Mouse (Mus musculus) stomach, embryonic 14.5 days (tissue): ENCODE data around the gene Zfp827. TPM values are rescaled to one million over a fixed set of nuclear protein-coding genes. Genes with fewer than 3 reads are reported as not detected.

Experiments used
- ATAC-seq: fragments of 200-750 bp; cut with Nextera tagmentation; 2 replicates; pipeline ENCODE4 v1.8.0; 2017; ENCODE audit warnings: low read depth, moderate TSS enrichment; ENCODE audit not compliant: insufficient number of reproducible peaks, insufficient read depth, low FRiP score
- H3K27ac ChIP-seq: fragments of 300-500 bp; sonication (generic); 2 replicates; pipeline ENCODE4 v1.5.1; 2014; ENCODE audit warnings: mild to moderate bottlenecking, low read length, moderate library complexity, mixed read lengths
- H3K27me3 ChIP-seq: fragments of 300-500 bp; sonication (generic); 2 replicates; pipeline ENCODE4 v1.6.1; 2014; ENCODE audit warnings: low read length, control low read depth, mixed read lengths; ENCODE audit not compliant: control insufficient read depth, insufficient read depth
- H3K36me3 ChIP-seq: fragments of 300-500 bp; sonication (generic); 2 replicates; pipeline ENCODE4 v1.6.1; 2014; ENCODE audit warnings: mild to moderate bottlenecking, control low read depth, low read length, moderate library complexity, mixed read lengths; ENCODE audit not compliant: control insufficient read depth, insufficient read depth
- H3K4me1 ChIP-seq: fragments of 300-500 bp; sonication (generic); 2 replicates; pipeline ENCODE4 v1.6.1; 2014; ENCODE audit warnings: low read length, control low read depth, mixed read lengths; ENCODE audit not compliant: control insufficient read depth, insufficient read depth
- H3K4me2 ChIP-seq: fragments of 300-500 bp; sonication (generic); replicated peaks from 2 replicates; pipeline ENCODE4 v1.6.1; 2014; ENCODE audit warnings: low read depth, low read length, control low read depth
- H3K4me3 ChIP-seq: fragments of 300-500 bp; sonication (generic); 2 replicates; pipeline ENCODE4 v1.5.1; 2014; ENCODE audit warnings: low read depth, low read length, control low read depth
- H3K9ac ChIP-seq: fragments of 300-500 bp; sonication (generic); replicated peaks from 2 replicates; pipeline ENCODE4 v1.6.1; 2014; ENCODE audit warnings: low read depth, mild to moderate bottlenecking, control low read depth, low read length, moderate library complexity, mixed read lengths
- H3K9me3 ChIP-seq: fragments of 300-500 bp; sonication (generic); 2 replicates; pipeline ENCODE4 v1.6.1; 2016; ENCODE audit warnings: low read depth, low read length, control low read depth; ENCODE audit not compliant: control insufficient read depth
- WGBS: fragments of 180-500 bp; shearing (Covaris S2); extraction: QIAGEN DNeasy Blood & Tissue Kit; methylation state at CpG from one replicate; pipeline ENCODE4 v1.1.7; 2014; 5-methylcytosine and 5-hydroxymethylcytosine counted together
- polyA plus RNA-seq: library from polyadenylated mRNA; unstranded; fragments of >200 nt; fragmentation: Nextera tagmentation; extraction: Ambion mirVana; gene quantifications from 2 replicates; pipeline ENCODE4 v1.2.1, GENCODE M21; 2014

Zfp827 gene
- polyA plus RNA-seq, 1 experiment from 2014 or later = 15.2 TPM

- 13% methylated on average over 15 of the region's 15 CpGs for WGBS
- Histone ChIP-seq H3K9me3 (no peaks in the 10 kb centered on the region), H3K4me1 (peaks cover 20% of the 10 kb centered on the region), H3K27me3 (no peaks in the 10 kb centered on the region), H3K4me3 (no peak overlapping the region), H3K36me3 (no peaks in the 10 kb centered on the region), H3K4me2 (peak overlapping the region; percentile 67), H3K27ac (peak overlapping the region; percentile 94), H3K9ac (no peak overlapping the region)
- peak; percentile 68 for ATAC-seq
Observed at GRCm38 (mm10) chr8:79208691-79209640, 180.7 kb downstream of the Zfp827 start.

DNA sequence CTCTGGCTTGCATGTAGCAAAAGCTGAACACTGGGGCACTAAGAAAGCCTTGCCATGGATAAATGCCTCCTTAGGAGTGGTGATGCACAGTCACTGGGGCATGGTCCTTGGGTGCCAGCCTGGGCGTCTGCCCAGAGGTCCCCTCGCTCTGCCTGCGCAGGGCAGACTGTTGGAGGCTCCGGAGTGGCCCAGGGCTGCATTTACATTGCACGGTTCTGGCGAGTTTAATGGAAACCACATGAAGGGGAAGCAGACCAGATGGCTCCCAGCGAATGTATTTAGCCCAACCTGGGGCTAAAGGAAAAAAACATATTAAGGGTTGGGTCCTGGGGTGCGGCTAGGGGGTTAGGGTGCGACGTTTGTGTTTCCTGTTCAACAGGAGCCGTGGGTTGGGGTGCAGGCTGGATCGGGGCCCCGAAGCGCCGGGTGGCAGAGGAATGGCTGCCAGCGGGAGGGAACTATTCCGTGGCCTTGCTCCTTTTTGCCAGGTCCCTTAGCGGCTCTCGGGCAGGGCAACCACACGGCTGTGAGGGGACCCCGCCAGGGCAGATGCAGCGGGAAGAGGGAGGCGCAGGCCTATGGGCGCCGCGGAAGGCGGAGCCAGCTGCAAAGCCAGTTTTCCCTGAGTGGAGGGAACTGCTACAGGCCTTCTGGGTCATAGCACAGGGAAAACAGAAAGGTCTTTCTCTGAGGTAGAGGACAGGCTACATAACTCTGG lies 181.6 kb downstream of the Zfp827 start:
- 6% methylated on average over 27 of the region's 27 CpGs for WGBS
- Histone ChIP-seq H3K4me1 (peaks cover 20% of the 10 kb centered on the region), H3K27ac (peak overlapping the region; percentile 94), H3K4me2 (peak overlapping the region; percentile 67), H3K36me3 (no peaks in the 10 kb centered on the region), H3K4me3 (peak overlapping the region; percentile 25), H3K27me3 (no peaks in the 10 kb centered on the region), H3K9me3 (no peaks in the 10 kb centered on the region), H3K9ac (peak overlapping the region; percentile 30; the same call in 1 of the 2 replicates)
- peak; percentile 79 for ATAC-seq

DNA sequence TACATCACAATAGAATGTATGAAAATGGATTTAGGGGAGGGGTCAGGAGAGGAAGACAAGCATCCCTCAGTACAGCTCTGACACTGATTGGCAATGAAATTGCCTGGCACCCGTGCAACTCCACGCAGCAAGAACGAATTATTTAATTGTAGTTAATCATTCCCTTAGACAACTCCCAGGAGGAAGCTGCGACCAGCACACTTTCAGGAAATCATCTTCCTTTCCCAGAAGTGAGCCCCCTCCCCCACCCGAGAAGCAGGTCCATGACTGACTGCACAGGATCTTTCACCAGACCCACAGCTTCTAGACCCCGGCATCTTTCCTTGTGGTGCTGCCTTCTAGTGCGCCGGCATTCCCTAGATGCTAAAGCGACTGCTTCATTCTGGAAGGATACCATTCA lies 183.4 kb downstream of the Zfp827 start:
- WGBS = 73% methylated on average over 9 of the region's 9 CpGs
- ATAC-seq = no peak
- Histone ChIP-seq H3K36me3 (no peaks in the 10 kb centered on the region), H3K9me3 (no peaks in the 10 kb centered on the region), H3K9ac (no peak overlapping the region), H3K4me1 (peaks cover 20% of the 10 kb centered on the region), H3K4me3 (no peak overlapping the region), H3K27ac (no peak overlapping the region), H3K27me3 (no peaks in the 10 kb centered on the region), H3K4me2 (no peak overlapping the region)

GRCm38 (mm10) chr8:79222106-79222751 lies 194.0 kb downstream of the Zfp827 start:
- Histone ChIP-seq H3K9ac (no peak overlapping the region), H3K9me3 (no peaks in the 10 kb centered on the region), H3K27me3 (no peaks in the 10 kb centered on the region), H3K4me3 (no peak overlapping the region), H3K4me1 (no peaks in the 10 kb centered on the region), H3K36me3 (no peaks in the 10 kb centered on the region), H3K4me2 (no peak overlapping the region), H3K27ac (no peak overlapping the region)
- no peak for ATAC-seq
- WGBS = 63% methylated on average over 5 of the region's 5 CpGs

DNA sequence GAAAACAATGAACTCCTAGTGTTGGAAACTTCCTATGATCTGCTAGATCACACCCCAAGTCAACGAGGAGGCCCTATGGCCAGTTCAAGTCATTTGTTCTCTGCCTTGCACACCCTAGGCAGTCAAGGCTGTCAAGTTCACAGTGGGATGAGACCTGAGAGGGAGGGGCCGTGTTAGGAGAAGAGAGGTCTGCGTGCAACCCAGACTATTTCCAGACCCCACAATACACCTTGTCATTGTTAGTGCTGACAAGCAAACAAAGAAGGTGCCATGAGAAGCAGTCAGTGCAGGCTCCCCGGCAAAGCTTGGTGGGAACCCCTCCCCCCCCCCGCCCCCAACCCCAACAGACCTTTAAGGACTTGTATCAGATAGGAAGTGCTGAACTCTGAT lies 194.5 kb downstream of the Zfp827 start:
- H3K4me2 ChIP-seq = no peak overlapping the region
- H3K36me3 ChIP-seq = no peaks in the 10 kb centered on the region
- no peak for ATAC-seq
- 61% methylated on average over 5 of the region's 5 CpGs for WGBS
- H3K4me1 ChIP-seq = no peaks in the 10 kb centered on the region
- no peak overlapping the region for H3K4me3 ChIP-seq
- no peak overlapping the region for H3K9ac ChIP-seq
- no peaks in the 10 kb centered on the region for H3K9me3 ChIP-seq
- H3K27ac ChIP-seq = no peak overlapping the region
- no peaks in the 10 kb centered on the region for H3K27me3 ChIP-seq

DNA sequence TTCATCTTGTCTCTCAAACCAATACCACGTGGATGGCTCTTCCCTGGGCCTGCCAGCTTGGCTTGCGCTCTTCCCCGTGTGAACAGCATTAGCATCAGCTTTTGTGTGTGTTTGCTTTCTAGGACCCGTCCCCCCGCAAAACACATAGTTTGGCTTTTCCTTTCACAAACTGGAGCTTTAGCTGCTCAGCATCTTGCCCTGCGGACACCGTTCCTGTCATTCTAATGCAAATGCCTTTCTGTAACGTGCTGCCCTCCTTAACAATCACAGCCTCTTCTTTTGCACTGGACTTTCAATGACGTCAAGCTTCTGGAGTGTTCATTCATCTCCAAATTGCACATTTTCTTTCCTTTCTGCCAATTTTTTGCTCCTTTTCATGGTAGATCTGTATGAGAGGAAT lies 196.1 kb downstream of the Zfp827 start:
- Histone ChIP-seq H3K9me3 (no peaks in the 10 kb centered on the region), H3K9ac (no peak overlapping the region), H3K36me3 (no peaks in the 10 kb centered on the region), H3K27ac (no peak overlapping the region), H3K4me1 (no peaks in the 10 kb centered on the region), H3K4me2 (no peak overlapping the region), H3K4me3 (no peak overlapping the region), H3K27me3 (no peaks in the 10 kb centered on the region)
- ATAC-seq = no peak
- WGBS = 86% methylated on average over 9 of the region's 9 CpGs

DNA sequence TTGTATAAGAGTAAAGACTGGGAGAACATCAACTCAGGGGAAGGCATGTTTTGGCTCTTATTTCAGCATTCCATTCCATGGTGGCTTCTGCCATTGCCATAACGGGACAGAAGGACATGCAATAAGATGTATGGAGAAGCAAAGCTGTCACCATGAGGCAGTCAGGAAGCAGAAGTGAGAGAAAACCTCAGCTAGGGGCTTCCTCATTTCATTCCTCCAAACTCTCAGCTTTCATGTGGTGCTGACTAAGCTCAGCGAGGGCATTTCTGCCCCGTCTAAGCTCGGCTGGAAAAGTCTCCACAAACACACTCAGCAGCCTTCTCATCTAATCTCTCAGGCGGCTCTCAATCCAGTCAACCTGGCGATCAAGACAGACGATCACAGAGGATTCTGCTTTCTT lies 197.3 kb downstream of the Zfp827 start:
- Histone ChIP-seq H3K36me3 (no peaks in the 10 kb centered on the region), H3K4me3 (no peak overlapping the region), H3K27me3 (no peaks in the 10 kb centered on the region), H3K9me3 (no peaks in the 10 kb centered on the region), H3K4me1 (no peaks in the 10 kb centered on the region), H3K9ac (no peak overlapping the region), H3K4me2 (no peak overlapping the region), H3K27ac (no peak overlapping the region)
- 67% methylated on average over 7 of the region's 7 CpGs for WGBS
- no peak for ATAC-seq

GRCm38 (mm10) chr8:79226046-79226445 lies 197.8 kb downstream of the Zfp827 start:
- Histone ChIP-seq H3K27me3 (no peaks in the 10 kb centered on the region), H3K4me1 (no peaks in the 10 kb centered on the region), H3K36me3 (no peaks in the 10 kb centered on the region), H3K9me3 (no peaks in the 10 kb centered on the region), H3K4me3 (no peak overlapping the region), H3K27ac (no peak overlapping the region), H3K4me2 (no peak overlapping the region), H3K9ac (no peak overlapping the region)
- ATAC-seq = no peak
- 76% methylated on average over 3 of the region's 3 CpGs for WGBS
